Mouse (Mus musculus) megakaryocyte, adult 5-6 weeks (primary cell): ENCODE data around the gene Cldn34a. TPM values are rescaled to one million over a fixed set of nuclear protein-coding genes. Genes with fewer than 3 reads are reported as not detected.
A peak's percentile ranks its signal among the peaks of the same experiment; 100 is the strongest.
"Not testable (repeated sequence)": the region's sequence is repeated elsewhere in the genome, so short reads cannot be mapped to it uniquely, and the experiment has no call there.

Source experiments
- ATAC-seq: 2 replicates; pipeline ENCODE4 v1.8.0; 2016; ENCODE audit warnings: mild to moderate bottlenecking, inconsistent platforms; ENCODE audit not compliant: poor library complexity, severe bottlenecking
- total RNA-seq, 2 experiments: library from RNA; stranded (forward) in 1 of 2; stranded (reverse) in 1 of 2; fragments of 153-499, 151-499 nt in 1 of 2; fragments of 221-1000, 200-1000 nt in 1 of 2; gene quantifications; 2 replicates each; pipeline versions ENCODE4 v1.2.3 to v1.2.4; 2015 to 2017

Gene Cldn34a
- total RNA-seq (2015) (not detected in 2 replicates), total RNA-seq (2017) (not detected in 2 replicates)

- no peak for ATAC-seq
These were observed at the start of gene Cldn34a for GRCm38 (mm10) chrX:152563034-152563433. Gene Cldn34a, plus strand, starts transcription at chrX:152563334.

- not testable (repeated sequence) for ATAC-seq
These were observed 44.5 kb upstream of the Cldn34a start for GRCm38 (mm10) chrX:152518611-152519010.

GRCm38 (mm10) chrX:152545736-152546135 is 17.4 kb upstream of the Cldn34a start:
- ATAC-seq = peak; percentile 33

- no peak for ATAC-seq
These were observed 15.0 kb upstream of the Cldn34a start for GRCm38 (mm10) chrX:152548180-152548579.

GRCm38 (mm10) chrX:152557446-152557845 is 5.7 kb upstream of the Cldn34a start:
- no peak for ATAC-seq

Other genes starting within 250 kb of the Cldn34a start
- gene Kantr, start 235.8 kb upstream of the Cldn34a start, total RNA-seq (2015) = 18.1 and 20.6 TPM in 2 replicates
- gene Kantr, start 235.8 kb upstream of the Cldn34a start, total RNA-seq (2017) = 3.4 and 7.9 TPM in 2 replicates
- 4.3 and 9.1 TPM in 2 replicates for gene Tspyl2, start 220.9 kb upstream of the Cldn34a start, total RNA-seq (2015)
- gene Tspyl2, start 220.9 kb upstream of the Cldn34a start, total RNA-seq (2017) = 9.7 and 23.0 TPM in 2 replicates
- not detected in 2 replicates for gene Gpr173, start 194.6 kb upstream of the Cldn34a start, total RNA-seq (2015)
- gene Gpr173, start 194.6 kb upstream of the Cldn34a start, total RNA-seq (2017) = not detected in 2 replicates
- gene Shroom2, start 206.1 kb downstream of the Cldn34a start, total RNA-seq (2015) = 0.11 TPM in 1 of 2 replicates, not detected in the other
- gene Shroom2, start 206.1 kb downstream of the Cldn34a start, total RNA-seq (2017) = not detected in 2 replicates
- gene Gpr143, start 218.6 kb downstream of the Cldn34a start, total RNA-seq (2015) = not detected in 2 replicates
- gene Gpr143, start 218.6 kb downstream of the Cldn34a start, total RNA-seq (2017) = not detected in 2 replicates